Mouse (Mus musculus): ENCODE results near the gene Rsph3b. TPM values are rescaled to one million over a fixed set of nuclear protein-coding genes. Genes with fewer than 3 reads are reported as not detected.
"Not testable (repeated sequence)": the region's sequence is repeated elsewhere in the genome, so short reads cannot be mapped to it uniquely, and the experiment has no call there.

Gene Rsph3b
- polyA plus RNA-seq, 1 experiment: 21.0 TPM

GRCm38 (mm10) chr17:6965364-6965763 is 16.9 kb upstream of the Rsph3b start:
- not testable (repeated sequence) for H3K4me3 ChIP-seq (ENCODE audit: insufficient read depth, low read length); H3K4me1 ChIP-seq (ENCODE audit: control insufficient read depth, insufficient read depth, low read length); H3K27ac ChIP-seq (ENCODE audit: insufficient read depth, low read length)
- 0 out of 2 replicates have a peak, but pooled peaks have one; percentile 27 for TF ChIP-seq CTCF (IDR thresholded peaks at IDR 0.05; ENCODE audit: borderline replicate concordance, insufficient read depth, low read length)

DNA sequence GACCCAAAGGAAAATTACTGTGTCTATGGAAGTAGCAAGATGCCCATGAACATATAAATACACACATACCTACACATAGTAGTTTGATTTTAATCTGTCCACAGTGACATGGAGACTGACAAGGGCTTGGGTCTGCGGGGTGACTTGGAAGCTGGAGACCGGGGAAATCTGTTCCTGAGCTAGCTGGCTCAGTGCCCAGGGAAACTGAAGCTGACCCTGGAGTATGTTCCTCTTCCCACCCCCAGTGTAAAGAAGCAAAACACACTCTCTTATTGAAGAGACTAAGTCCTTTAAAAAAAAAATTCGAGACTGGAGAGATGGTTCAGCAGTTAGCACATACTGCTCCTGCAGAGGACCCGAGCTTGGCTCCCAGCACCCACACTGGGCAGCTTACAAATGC is 14.5 kb upstream of the Rsph3b start:
- not testable (repeated sequence) for H3K4me3 ChIP-seq (ENCODE audit: insufficient read depth, low read length); H3K4me1 ChIP-seq (ENCODE audit: control insufficient read depth, insufficient read depth, low read length); H3K27ac ChIP-seq (ENCODE audit: insufficient read depth, low read length)

DNA sequence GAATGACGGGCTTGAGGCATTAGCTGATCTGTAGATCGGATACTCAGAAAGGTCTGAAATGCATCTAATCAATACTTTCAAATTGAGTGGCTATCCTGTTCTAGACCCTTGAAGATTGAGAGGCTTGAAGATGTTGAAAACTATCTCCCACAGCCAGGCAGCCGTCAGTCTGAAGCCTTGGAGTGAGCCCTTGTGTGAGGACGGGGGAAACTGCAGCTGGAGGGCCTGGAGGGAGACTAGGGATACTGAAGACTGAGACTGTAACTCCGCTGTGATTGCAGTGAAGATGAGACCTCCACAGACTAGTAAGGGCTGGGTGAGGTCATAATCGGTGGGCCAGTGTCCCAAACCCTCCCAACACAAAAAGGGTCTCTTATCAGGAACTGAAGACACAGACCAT is 13.9 kb upstream of the Rsph3b start:
- not testable (repeated sequence) for H3K4me1 ChIP-seq (ENCODE audit: control insufficient read depth, insufficient read depth, low read length); H3K27ac ChIP-seq (ENCODE audit: insufficient read depth, low read length); H3K4me3 ChIP-seq (ENCODE audit: insufficient read depth, low read length)

- not testable (repeated sequence) for H3K4me1 ChIP-seq (ENCODE audit: control insufficient read depth, insufficient read depth, low read length); H3K27ac ChIP-seq (ENCODE audit: insufficient read depth, low read length)
- H3K4me3 ChIP-seq (ENCODE audit: insufficient read depth, low read length): peak overlapping the region; percentile 39
Measured at GRCm38 (mm10) chr17:6961181-6962000, 12.9 kb upstream of the Rsph3b start.

GRCm38 (mm10) chr17:6960776-6961175 is 12.3 kb upstream of the Rsph3b start, which contains the start of gene Tagap1:
Tagap1 (minus strand) TSS chr17:6961156.
- H3K4me3 ChIP-seq (ENCODE audit: insufficient read depth, low read length): peak within 1 kb of the TSS; percentile 53
- not testable (repeated sequence) for H3K27ac ChIP-seq (ENCODE audit: insufficient read depth, low read length)

DNA sequence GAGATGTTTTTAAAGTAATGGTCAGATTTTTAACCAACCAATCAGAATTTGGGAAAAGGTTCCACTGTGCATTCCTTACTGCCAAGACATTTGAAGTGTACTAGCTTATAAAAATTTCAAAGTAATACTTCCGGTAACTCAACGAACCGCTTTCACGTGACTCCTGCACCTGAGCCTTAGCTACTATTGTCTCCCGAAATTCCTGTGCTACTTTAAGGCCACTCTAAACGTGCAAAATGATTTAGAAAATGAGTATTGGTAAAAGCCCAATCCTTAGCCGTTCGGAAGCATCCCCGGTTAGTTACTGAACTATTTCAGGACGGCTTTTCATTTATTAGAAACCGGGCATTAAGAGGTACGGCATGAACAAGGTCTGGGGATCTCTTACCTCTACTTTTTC is 11.9 kb upstream of the Rsph3b start:
- H3K27ac ChIP-seq (ENCODE audit: insufficient read depth, low read length); H3K4me1 ChIP-seq (ENCODE audit: control insufficient read depth, insufficient read depth, low read length): not testable (repeated sequence)
- peak overlapping the region; percentile 53 for H3K4me3 ChIP-seq (ENCODE audit: insufficient read depth, low read length)

More at GRCm38 (mm10) chr17:6960776-6961175, 12.3 kb upstream of the Rsph3b start, which contains the start of gene Tagap1:
- H3K4me1 ChIP-seq (ENCODE audit: control insufficient read depth, insufficient read depth, low read length): not testable (repeated sequence)

DNA sequence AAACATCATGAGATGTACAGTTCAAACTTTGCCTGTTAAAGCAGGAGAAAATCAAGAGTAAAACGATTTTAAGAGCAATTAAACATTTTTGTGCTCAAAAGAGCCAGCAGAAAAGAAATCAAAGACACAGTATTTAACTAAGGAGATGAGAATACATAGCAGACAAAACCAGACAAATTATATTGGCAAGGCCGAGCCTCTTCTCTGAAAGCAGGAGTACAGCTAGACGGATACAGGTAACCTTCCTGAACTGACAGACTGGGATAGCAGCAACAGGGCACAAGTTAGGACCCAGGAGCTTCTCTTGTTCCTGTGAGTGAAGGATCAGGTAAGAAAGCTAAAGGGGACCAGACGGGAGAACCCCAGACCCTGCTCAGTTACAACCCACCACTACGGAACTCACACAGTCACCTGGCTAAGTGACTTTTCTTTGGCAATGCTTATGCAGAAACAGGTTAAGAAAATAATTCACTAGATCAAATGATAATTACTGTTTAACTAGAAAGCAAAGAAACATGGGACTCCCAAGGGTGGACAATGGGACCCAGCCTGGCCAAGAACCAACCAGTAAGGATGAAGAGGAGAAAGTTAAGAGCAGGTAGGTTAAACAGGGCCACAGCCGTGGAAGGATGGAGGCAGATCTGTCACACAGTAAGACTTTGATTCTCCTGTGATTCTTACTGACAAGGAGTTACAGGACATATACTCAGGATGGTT is 11.2 kb upstream of the Rsph3b start:
- not testable (repeated sequence) for H3K4me1 ChIP-seq (ENCODE audit: control insufficient read depth, insufficient read depth, low read length); H3K27ac ChIP-seq (ENCODE audit: insufficient read depth, low read length)
- peak overlapping the region; percentile 53 for H3K4me3 ChIP-seq (ENCODE audit: insufficient read depth, low read length)

DNA sequence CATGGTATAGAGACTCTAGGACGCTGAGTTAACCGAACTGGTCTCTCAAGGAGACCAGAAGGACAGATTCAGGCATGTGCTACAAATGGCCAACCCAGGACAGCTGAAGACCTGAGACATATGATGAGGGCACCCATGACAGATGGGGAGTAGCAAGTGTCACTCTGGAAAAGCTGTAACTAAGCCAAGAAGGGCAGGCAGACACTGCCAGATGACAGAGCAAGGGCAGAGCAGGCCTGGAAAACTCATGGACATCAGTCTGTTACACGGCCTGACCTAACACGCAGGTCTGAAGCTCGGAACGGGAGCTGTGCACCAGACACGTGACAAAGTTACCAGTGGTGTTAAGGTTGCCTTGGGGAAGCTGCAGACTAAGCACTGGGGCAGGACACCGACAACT is 10.4 kb upstream of the Rsph3b start:
- not testable (repeated sequence) for H3K27ac ChIP-seq (ENCODE audit: insufficient read depth, low read length); H3K4me3 ChIP-seq (ENCODE audit: insufficient read depth, low read length); H3K4me1 ChIP-seq (ENCODE audit: control insufficient read depth, insufficient read depth, low read length)

- Histone ChIP-seq H3K4me3 (ENCODE audit: insufficient read depth, low read length) (peak overlapping the region; percentile 62), H3K27ac (ENCODE audit: insufficient read depth, low read length) (peak overlapping the region; percentile 65; the same call in 1 of the 2 replicates)
- TF ChIP-seq POLR2A (IDR thresholded peaks at IDR 0.05; ENCODE audit: low read depth, low read length): 0 out of 2 replicates have a peak, but pooled peaks have one; percentile 7
- not testable (repeated sequence) for H3K4me1 ChIP-seq (ENCODE audit: control insufficient read depth, insufficient read depth, low read length)
Measured at GRCm38 (mm10) chr17:6948769-6949228, 317 bp upstream of the Rsph3b start.

- peak overlapping the region; percentile 62 for H3K4me3 ChIP-seq (ENCODE audit: insufficient read depth, low read length)
- H3K4me1 ChIP-seq (ENCODE audit: control insufficient read depth, insufficient read depth, low read length); H3K27ac ChIP-seq (ENCODE audit: insufficient read depth, low read length): not testable (repeated sequence)
Measured at GRCm38 (mm10) chr17:6947637-6947983, 872 bp downstream of the Rsph3b start.

DNA sequence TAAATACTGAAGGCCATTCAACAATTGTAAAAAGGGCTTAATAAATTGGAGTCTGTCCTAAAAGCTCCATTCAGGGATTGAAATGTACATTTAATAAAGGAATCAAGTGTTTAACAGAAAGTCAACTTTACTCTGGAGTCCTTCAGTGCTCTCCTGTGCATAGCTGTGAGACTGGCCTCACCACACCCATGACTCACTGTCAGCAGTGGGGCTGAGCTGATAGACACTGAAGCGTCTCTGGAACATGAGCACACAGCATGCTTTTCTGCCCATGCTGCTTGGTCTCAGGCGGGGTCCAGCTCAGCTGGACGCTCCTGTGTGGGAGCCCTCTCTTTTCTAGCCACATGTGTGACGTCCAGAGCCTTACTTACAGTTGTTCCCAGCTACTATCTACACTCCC is 5.9 kb downstream of the Rsph3b start:
- H3K27ac ChIP-seq (ENCODE audit: insufficient read depth, low read length); H3K4me3 ChIP-seq (ENCODE audit: insufficient read depth, low read length); H3K4me1 ChIP-seq (ENCODE audit: control insufficient read depth, insufficient read depth, low read length): not testable (repeated sequence)

GRCm38 (mm10) chr17:6931625-6932024 is 16.9 kb downstream of the Rsph3b start:
- not testable (repeated sequence) for H3K27ac ChIP-seq (ENCODE audit: insufficient read depth, low read length); H3K4me1 ChIP-seq (ENCODE audit: control insufficient read depth, insufficient read depth, low read length); H3K4me3 ChIP-seq (ENCODE audit: insufficient read depth, low read length)

- H3K4me3 ChIP-seq (ENCODE audit: insufficient read depth, low read length); H3K27ac ChIP-seq (ENCODE audit: insufficient read depth, low read length); H3K4me1 ChIP-seq (ENCODE audit: control insufficient read depth, insufficient read depth, low read length): not testable (repeated sequence)
Measured at GRCm38 (mm10) chr17:6920351-6920894, 28.1 kb downstream of the Rsph3b start.

DNA sequence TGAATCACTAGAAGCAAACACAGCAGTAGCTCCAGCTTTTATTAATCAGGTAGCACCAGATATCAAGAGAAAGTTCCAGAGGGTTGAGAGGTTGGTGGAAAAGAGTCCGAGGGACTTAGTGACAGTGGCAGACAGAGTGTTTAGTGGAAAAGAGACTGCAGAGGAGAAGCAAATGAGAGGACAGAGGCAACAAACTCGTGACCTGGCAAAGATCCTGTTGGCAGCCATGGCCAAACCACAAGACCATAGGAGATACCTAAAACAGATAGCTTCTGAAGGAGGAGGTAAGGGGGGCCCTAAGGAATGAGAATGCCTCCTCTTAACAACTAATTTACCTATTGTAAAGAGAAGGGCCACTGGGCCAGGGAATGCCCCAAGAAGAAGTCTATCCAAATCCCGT is 29.1 kb downstream of the Rsph3b start:
- not testable (repeated sequence) for H3K4me1 ChIP-seq (ENCODE audit: control insufficient read depth, insufficient read depth, low read length); H3K27ac ChIP-seq (ENCODE audit: insufficient read depth, low read length); H3K4me3 ChIP-seq (ENCODE audit: insufficient read depth, low read length)

DNA sequence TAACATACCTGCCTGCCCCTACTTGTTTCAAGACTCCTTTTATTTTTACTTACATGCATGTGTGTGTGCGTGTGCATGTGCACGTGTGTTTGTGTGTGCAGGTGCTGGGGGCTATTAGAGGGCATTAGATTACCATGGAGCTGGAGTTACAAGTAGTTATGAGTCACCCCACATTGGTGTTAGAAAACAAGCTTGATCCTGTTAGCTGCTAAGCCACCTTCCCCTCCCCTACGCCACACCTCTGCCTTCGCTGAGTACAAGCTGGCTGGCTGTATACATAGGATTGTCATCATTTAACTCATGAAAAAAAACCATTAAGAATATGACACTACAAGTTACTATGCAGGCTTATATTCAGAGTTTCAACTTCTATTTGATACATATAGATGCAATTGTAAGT is 33.2 kb downstream of the Rsph3b start:
- not testable (repeated sequence) for H3K27ac ChIP-seq (ENCODE audit: insufficient read depth, low read length); H3K4me3 ChIP-seq (ENCODE audit: insufficient read depth, low read length); H3K4me1 ChIP-seq (ENCODE audit: control insufficient read depth, insufficient read depth, low read length)
